Mouse (Mus musculus): ENCODE results near the gene Gm10037.

GRCm38 (mm10) chr13:67876699-67877254 lies 45.9 kb downstream of the Gm10037 start:
- TF ChIP-seq GATA1 (IDR thresholded peaks at IDR 0.05; ENCODE audit: low read length) (no peak), TAL1 (IDR thresholded peaks at IDR 0.05; ENCODE audit: low read length) (no peak)
